Mouse (Mus musculus) stomach, postnatal 0 days (tissue): Measurements from ENCODE around the gene Cox7a1. TPM values are rescaled to one million over a fixed set of nuclear protein-coding genes. Genes with fewer than 3 reads are reported as not detected.
A peak's percentile ranks its signal among the peaks of the same experiment; 100 is the strongest.
"Not testable (repeated sequence)": the region's sequence is repeated elsewhere in the genome, so short reads cannot be mapped to it uniquely, and the experiment has no call there.

ENCODE experiments used
- ATAC-seq: fragments of 200-750 bp; cut with Nextera tagmentation; 2 replicates; pipeline ENCODE4 v1.8.0; 2017; ENCODE audit not compliant: low FRiP score, low TSS enrichment
- DNase-seq: peaks from one replicate; pipeline ENCODE4 v3.0.0-alpha.2; 2016; ENCODE audit warnings: low spot score
- H3K27ac ChIP-seq: fragments of 300-500 bp; sonication (generic); replicated peaks from 2 replicates; pipeline ENCODE4 v1.5.1; 2014; ENCODE audit warnings: mild to moderate bottlenecking, control low read depth
- H3K27me3 ChIP-seq: fragments of 300-500 bp; sonication (generic); 2 replicates; pipeline ENCODE4 v1.6.1; 2014; ENCODE audit warnings: low read length; ENCODE audit not compliant: control insufficient read depth, insufficient read depth
- H3K36me3 ChIP-seq: fragments of 300-500 bp; sonication (generic); 2 replicates; pipeline ENCODE4 v1.6.1; 2014; ENCODE audit warnings: low read length, mixed read lengths; ENCODE audit not compliant: control insufficient read depth, insufficient read depth
- H3K4me1 ChIP-seq: fragments of 300-500 bp; sonication (generic); replicated peaks from 2 replicates; pipeline ENCODE4 v1.6.1; 2014; ENCODE audit warnings: antibody characterized with exemption; ENCODE audit not compliant: control insufficient read depth, insufficient read depth
- H3K4me2 ChIP-seq: fragments of 300-500 bp; sonication (generic); replicated peaks from 2 replicates; pipeline ENCODE4 v1.6.1; 2014; ENCODE audit warnings: low read depth, mild to moderate bottlenecking, control low read depth, moderate library complexity
- H3K4me3 ChIP-seq: fragments of 300-500 bp; sonication (generic); 2 replicates; pipeline ENCODE4 v1.5.1; 2014; ENCODE audit warnings: low read depth, low read length, control low read depth
- H3K9ac ChIP-seq: fragments of 300-500 bp; sonication (generic); 2 replicates; pipeline ENCODE4 v1.6.1; 2014; ENCODE audit warnings: mild to moderate bottlenecking, low read length, control low read depth, mixed read lengths
- H3K9me3 ChIP-seq: fragments of 300-500 bp; sonication (generic); 2 replicates; pipeline ENCODE4 v1.6.1; 2016; ENCODE audit warnings: low read length; ENCODE audit not compliant: control insufficient read depth
- CTCF ChIP-seq: IDR thresholded peaks from 2 replicates; pipeline ENCODE4 v1.5.1; 2016; ENCODE audit warnings: antibody characterized with exemption, low read depth, mild to moderate bottlenecking, moderate library complexity
- EP300 ChIP-seq: optimal IDR thresholded peaks from 2 replicates; pipeline ENCODE3; 2016; ENCODE audit warnings: antibody characterized with exemption
- WGBS: fragments of 180-500 bp; shearing (Covaris S2); extraction: QIAGEN DNeasy Blood & Tissue Kit; methylation state at CpG from one replicate; pipeline ENCODE4 v1.1.7; 2014; 5-methylcytosine and 5-hydroxymethylcytosine counted together
- polyA plus RNA-seq: library from polyadenylated mRNA; unstranded; fragments of >200 nt; fragmentation: Nextera tagmentation; extraction: Ambion mirVana; gene quantifications from 2 replicates; pipeline ENCODE4 v1.2.1, GENCODE M21; 2015

Cox7a1 gene
- polyA plus RNA-seq, 1 experiment from 2014 or later = 38.8 TPM

GRCm38 (mm10) chr7:30198481-30198971, 14.6 kb downstream of the Cox7a1 start, which contains the start of gene Capns1:
Gene Capns1 (minus strand): TSS chr7:30198811.
- no peaks in the 10 kb centered on the region for H3K27me3 ChIP-seq
- H3K9me3 ChIP-seq = no peaks in the 10 kb centered on the region
- no peaks in the 10 kb centered on the region for H3K4me1 ChIP-seq
- DNase-seq = peak; percentile 74
- no peak within 1 kb of the TSS for H3K9ac ChIP-seq
- H3K4me2 ChIP-seq = peak within 1 kb of the TSS; percentile 42
- TF ChIP-seq EP300 = no peak
- TF ChIP-seq CTCF = peak; percentile 95
- H3K27ac ChIP-seq = peak within 1 kb of the TSS; percentile 41; the same call in 1 of the 2 replicates
- WGBS = 7% methylated on average over 8 of the region's 8 CpGs
- no peaks in the 10 kb centered on the region for H3K36me3 ChIP-seq
- ATAC-seq = peak; percentile 40; the same call in 1 of the 2 replicates
- H3K4me3 ChIP-seq = no peak within 1 kb of the TSS

DNA sequence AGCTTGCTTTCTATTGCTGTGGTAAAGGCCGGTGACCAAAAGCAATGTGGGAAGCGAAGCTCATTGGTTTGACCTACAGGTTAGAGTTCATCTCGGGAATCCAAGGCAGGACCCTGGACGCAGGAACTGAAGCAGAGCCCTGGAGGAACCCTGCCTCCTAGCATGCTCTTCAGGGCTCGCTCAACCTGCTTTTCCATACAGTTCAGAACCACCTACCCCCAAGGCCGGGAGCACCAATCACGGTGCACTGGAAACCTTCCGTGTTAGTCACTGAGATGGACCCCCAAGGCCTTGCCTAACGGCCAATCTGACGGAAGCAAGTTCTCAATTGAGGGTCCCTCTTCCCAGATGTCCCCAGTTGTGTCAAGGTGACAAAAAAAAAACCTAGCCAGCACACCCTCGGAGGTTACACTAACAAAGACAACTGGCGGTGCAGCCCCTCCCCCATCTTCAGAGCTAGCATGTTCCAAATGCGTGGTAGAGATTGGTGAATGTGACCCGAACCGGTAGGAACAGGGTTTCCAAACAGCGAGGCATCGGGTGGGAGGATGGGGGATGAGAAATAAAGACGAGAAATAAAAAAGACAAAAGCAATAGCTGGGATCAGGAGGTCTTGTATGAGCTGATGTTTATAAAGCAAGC, 15.7 kb downstream of the Cox7a1 start:
- no peak for TF ChIP-seq CTCF
- TF ChIP-seq EP300 = no peak
- Histone ChIP-seq H3K9ac (no peak overlapping the region), H3K4me2 (no peak overlapping the region), H3K27ac (no peak overlapping the region), H3K4me1 (no peaks in the 10 kb centered on the region), H3K4me3 (no peak overlapping the region), H3K27me3 (no peaks in the 10 kb centered on the region), H3K9me3 (no peaks in the 10 kb centered on the region), H3K36me3 (no peaks in the 10 kb centered on the region)
- ATAC-seq = no peak
- 75% methylated on average over 18 of the region's 18 CpGs for whole genome bisulfite sequencing
- no peak for DNase-seq

GRCm38 (mm10) chr7:30200200-30200599, 16.3 kb downstream of the Cox7a1 start:
- Histone ChIP-seq H3K36me3 (no peaks in the 10 kb centered on the region), H3K27ac (no peak overlapping the region), H3K27me3 (no peaks in the 10 kb centered on the region), H3K4me1 (no peaks in the 10 kb centered on the region), H3K9ac (no peak overlapping the region), H3K4me3 (no peak overlapping the region), H3K4me2 (no peak overlapping the region), H3K9me3 (no peaks in the 10 kb centered on the region)
- ATAC-seq (no peak), DNase-seq (no peak)
- TF ChIP-seq EP300 (no peak), CTCF (no peak)
- WGBS = 78% methylated on average over 5 of the region's 5 CpGs

DNA sequence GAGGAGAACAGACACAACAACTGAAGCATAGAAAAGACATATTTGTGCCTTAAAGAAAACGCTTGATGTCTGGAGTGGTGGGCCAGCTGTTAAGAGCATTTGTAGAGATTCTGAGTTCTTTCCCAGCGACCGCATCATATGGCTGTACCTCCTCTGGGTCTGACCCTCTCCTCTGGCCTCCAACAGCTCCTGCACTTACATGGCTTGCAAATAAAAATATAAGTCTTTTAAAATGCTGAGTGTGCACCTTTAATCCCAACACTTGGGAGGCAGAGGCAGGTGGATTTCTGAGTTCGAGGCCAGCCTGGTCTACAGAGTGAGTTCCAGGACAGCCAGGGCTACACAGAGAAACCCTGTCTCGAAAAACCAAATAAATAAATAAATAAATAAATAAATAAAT, 16.7 kb downstream of the Cox7a1 start:
- H3K4me2 ChIP-seq, H3K9me3 ChIP-seq, H3K36me3 ChIP-seq, H3K4me1 ChIP-seq, H3K9ac ChIP-seq, H3K27me3 ChIP-seq, ATAC-seq, H3K27ac ChIP-seq, DNase-seq, H3K4me3 ChIP-seq: not testable (repeated sequence)
- WGBS = 84% methylated on average over 5 of the region's 5 CpGs

GRCm38 (mm10) chr7:30202895-30203690, 19.1 kb downstream of the Cox7a1 start:
- TF ChIP-seq CTCF = no peak
- TF ChIP-seq EP300 = no peak

GRCm38 (mm10) chr7:30204380-30204779, 20.4 kb downstream of the Cox7a1 start:
- DNase-seq (peak; percentile 42), ATAC-seq (no peak)
- TF ChIP-seq EP300 (no peak), CTCF (no peak)
- Histone ChIP-seq H3K9me3 (no peaks in the 10 kb centered on the region), H3K9ac (no peak overlapping the region), H3K4me2 (peak overlapping the region; percentile 20; the same call in 1 of the 2 replicates), H3K27ac (no peak overlapping the region), H3K4me1 (no peaks in the 10 kb centered on the region), H3K4me3 (no peak overlapping the region), H3K36me3 (no peaks in the 10 kb centered on the region), H3K27me3 (no peaks in the 10 kb centered on the region)
- WGBS = 38% methylated on average over 8 of the region's 8 CpGs

More at GRCm38 (mm10) chr7:30202895-30203690, 19.1 kb downstream of the Cox7a1 start:
- no peaks in the 10 kb centered on the region for H3K27me3 ChIP-seq
- H3K4me2 ChIP-seq = no peak overlapping the region
- no peak overlapping the region for H3K27ac ChIP-seq
- DNase-seq = no peak
- H3K9ac ChIP-seq = no peak overlapping the region
- no peak for ATAC-seq
- no peaks in the 10 kb centered on the region for H3K36me3 ChIP-seq
- no peak overlapping the region for H3K4me3 ChIP-seq
- WGBS = 54% methylated on average over 11 of the region's 11 CpGs
- no peaks in the 10 kb centered on the region for H3K9me3 ChIP-seq
- H3K4me1 ChIP-seq = no peaks in the 10 kb centered on the region
